Mouse (Mus musculus) heart, embryonic 11.5 days (tissue): ENCODE measurements around the gene Tchhl1. TPM values are rescaled to one million over a fixed set of nuclear protein-coding genes. Genes with fewer than 3 reads are reported as not detected.

ENCODE experiments used
- ATAC-seq: fragments of 200-750 bp; cut with Nextera tagmentation; replicated peaks from 2 replicates; pipeline ENCODE4 v1.8.0; 2017; ENCODE audit warnings: moderate library complexity; ENCODE audit not compliant: insufficient number of reproducible peaks, low FRiP score, low TSS enrichment
- H3K27ac ChIP-seq: fragments of 300-500 bp; sonication (generic); 2 replicates; pipeline ENCODE4 v1.5.1; 2014; ENCODE audit warnings: mild to moderate bottlenecking, low read depth, low read length
- H3K27me3 ChIP-seq: fragments of 300-500 bp; sonication (generic); 2 replicates; pipeline ENCODE4 v1.6.1; 2014; ENCODE audit warnings: mild to moderate bottlenecking, low read length, mixed read lengths; ENCODE audit not compliant: control insufficient read depth, insufficient read depth
- H3K36me3 ChIP-seq: fragments of 300-500 bp; sonication (generic); 2 replicates; pipeline ENCODE4 v1.6.1; 2014; ENCODE audit warnings: mild to moderate bottlenecking, low read length, moderate library complexity, mixed read lengths; ENCODE audit not compliant: control insufficient read depth, insufficient read depth
- H3K4me1 ChIP-seq: fragments of 300-500 bp; sonication (generic); 2 replicates; pipeline ENCODE4 v1.6.1; 2014; ENCODE audit warnings: low read length; ENCODE audit not compliant: control insufficient read depth, insufficient read depth
- H3K4me2 ChIP-seq: fragments of 300-500 bp; sonication (generic); 2 replicates; pipeline ENCODE4 v1.6.1; 2014; ENCODE audit warnings: mild to moderate bottlenecking, moderate library complexity
- H3K4me3 ChIP-seq: fragments of 300-500 bp; sonication (generic); 2 replicates; pipeline ENCODE4 v1.5.1; 2014; ENCODE audit warnings: low read depth, low read length
- H3K9ac ChIP-seq: fragments of 300-500 bp; sonication (generic); 2 replicates; pipeline ENCODE4 v1.6.1; 2014; ENCODE audit warnings: mild to moderate bottlenecking, low read depth, low read length, moderate library complexity
- H3K9me3 ChIP-seq: fragments of 300-500 bp; sonication (generic); replicated peaks from 2 replicates; pipeline ENCODE4 v1.6.1; 2016; ENCODE audit warnings: low read length; ENCODE audit not compliant: control insufficient read depth
- WGBS: fragments of 180-500 bp; shearing (Covaris S2); extraction: QIAGEN DNeasy Blood & Tissue Kit; methylation state at CpG from one replicate; pipeline ENCODE4 v1.1.7; 2014; ENCODE audit not compliant: insufficient replicate concordance; 5-methylcytosine and 5-hydroxymethylcytosine counted together
- polyA plus RNA-seq: library from polyadenylated mRNA; unstranded; fragments of >200 nt; fragmentation: Nextera tagmentation; extraction: Ambion mirVana; gene quantifications from 2 replicates; pipeline ENCODE4 v1.2.1, GENCODE M21; 2014

Gene Tchhl1
- polyA plus RNA-seq, 1 experiment from 2014 or later, result not detected

DNA sequence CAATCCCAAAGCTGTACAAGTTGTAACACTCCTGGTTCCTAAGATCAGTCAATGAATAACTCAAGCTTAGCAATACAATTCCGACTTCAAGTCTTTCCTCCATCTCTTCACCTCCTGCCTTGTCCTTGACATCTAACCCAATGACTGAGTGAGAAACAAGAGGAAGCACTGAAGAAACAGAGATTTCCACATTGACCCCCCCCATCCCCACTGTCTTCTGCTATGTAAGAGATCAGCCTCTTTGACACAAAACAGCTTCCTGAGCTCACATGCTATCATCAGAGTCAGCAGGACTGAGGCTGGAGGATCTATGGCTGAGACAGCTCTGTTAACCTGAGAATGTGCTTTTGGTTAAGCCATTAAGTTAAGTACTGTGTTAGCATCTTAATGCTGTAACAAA, 42.5 kb downstream of the Tchhl1 start:
- H3K9ac ChIP-seq, result no peak overlapping the region
- no peak for ATAC-seq
- H3K4me2 ChIP-seq, result no peak overlapping the region
- H3K27me3 ChIP-seq, result no peaks in the 10 kb centered on the region
- no peak overlapping the region for H3K4me3 ChIP-seq
- no peaks in the 10 kb centered on the region for H3K36me3 ChIP-seq
- WGBS, result 61% methylated on average over 1 of the region's 1 CpGs
- no peaks in the 10 kb centered on the region for H3K4me1 ChIP-seq
- H3K27ac ChIP-seq, result no peak overlapping the region
- no peaks in the 10 kb centered on the region for H3K9me3 ChIP-seq

DNA sequence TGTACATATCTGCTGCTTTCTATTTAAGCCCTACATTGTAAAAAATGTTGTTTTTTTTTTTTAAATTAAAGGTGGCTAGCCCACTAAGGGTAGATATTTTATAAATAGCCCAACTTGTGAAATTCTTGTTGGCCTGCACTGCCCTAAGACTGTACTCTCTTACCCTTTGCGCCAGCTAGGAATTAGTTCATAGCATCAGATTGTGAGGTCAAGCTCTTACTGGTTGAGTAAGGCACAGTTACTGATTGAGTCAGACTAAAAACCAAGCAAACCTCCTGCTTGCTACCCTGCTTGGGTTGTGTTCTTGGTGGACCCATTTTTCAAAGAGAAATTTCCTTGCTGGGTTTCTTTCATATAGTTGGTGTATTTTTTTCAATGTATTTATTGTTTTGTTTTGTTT, 43.2 kb downstream of the Tchhl1 start:
- no peaks in the 10 kb centered on the region for H3K36me3 ChIP-seq
- ATAC-seq, result no peak
- H3K9ac ChIP-seq, result no peak overlapping the region
- H3K4me2 ChIP-seq, result no peak overlapping the region
- 75% methylated on average over 1 of the region's 1 CpGs for WGBS
- no peaks in the 10 kb centered on the region for H3K27me3 ChIP-seq
- H3K27ac ChIP-seq, result no peak overlapping the region
- no peaks in the 10 kb centered on the region for H3K4me1 ChIP-seq
- H3K4me3 ChIP-seq, result no peak overlapping the region
- no peaks in the 10 kb centered on the region for H3K9me3 ChIP-seq

- H3K36me3 ChIP-seq, result no peaks in the 10 kb centered on the region
- no peaks in the 10 kb centered on the region for H3K9me3 ChIP-seq
- 79% methylated on average over 7 of the region's 7 CpGs for WGBS
- no peak for ATAC-seq
- H3K9ac ChIP-seq, result no peak overlapping the region
- H3K27me3 ChIP-seq, result no peaks in the 10 kb centered on the region
- H3K4me3 ChIP-seq, result no peak overlapping the region
- H3K4me1 ChIP-seq, result no peaks in the 10 kb centered on the region
- H3K27ac ChIP-seq, result no peak overlapping the region
- H3K4me2 ChIP-seq, result no peak overlapping the region
These were observed 44.0 kb downstream of the Tchhl1 start for GRCm38 (mm10) chr3:93512386-93513101.

DNA sequence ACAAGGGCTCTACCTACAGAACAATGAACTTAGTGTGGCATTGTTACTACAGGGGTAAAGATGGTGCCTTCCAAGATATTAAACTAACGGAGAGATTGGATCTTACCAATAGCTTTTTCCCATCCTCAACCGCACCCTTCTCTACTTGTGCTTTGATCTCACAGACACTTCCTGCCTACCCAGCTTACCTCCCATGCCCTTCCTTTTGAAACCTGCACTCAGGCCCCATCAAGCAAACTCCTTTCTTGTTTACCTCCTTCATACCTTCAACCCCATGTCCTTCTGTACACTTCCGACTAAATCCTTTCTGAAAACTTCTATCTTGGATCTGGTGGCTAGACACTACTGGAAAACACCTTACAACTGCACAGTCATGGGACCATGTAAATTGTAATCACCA, 46.1 kb downstream of the Tchhl1 start:
- Histone ChIP-seq H3K27ac (no peak overlapping the region), H3K9me3 (no peaks in the 10 kb centered on the region), H3K36me3 (no peaks in the 10 kb centered on the region), H3K27me3 (no peaks in the 10 kb centered on the region), H3K4me1 (no peaks in the 10 kb centered on the region), H3K4me2 (no peak overlapping the region), H3K9ac (no peak overlapping the region), H3K4me3 (no peak overlapping the region)
- ATAC-seq, result no peak
- WGBS, result 92% methylated on average over 3 of the region's 3 CpGs

- no peaks in the 10 kb centered on the region for H3K27me3 ChIP-seq
- H3K27ac ChIP-seq, result no peak overlapping the region
- ATAC-seq, result no peak
- no peaks in the 10 kb centered on the region for H3K36me3 ChIP-seq
- no peak overlapping the region for H3K9ac ChIP-seq
- H3K4me1 ChIP-seq, result peaks cover 8% of the 10 kb centered on the region; the same call in 1 of the 2 replicates
- H3K4me2 ChIP-seq, result no peak overlapping the region
- no peak overlapping the region for H3K4me3 ChIP-seq
- H3K9me3 ChIP-seq, result no peaks in the 10 kb centered on the region
- 62% methylated on average over 2 of the region's 2 CpGs for WGBS
These were observed 48.8 kb downstream of the Tchhl1 start for GRCm38 (mm10) chr3:93517343-93517742.

- Histone ChIP-seq H3K4me2 (peak overlapping the region; percentile 71), H3K9me3 (no peaks in the 10 kb centered on the region), H3K36me3 (0 out of 2 replicates have a peak, but pooled peaks cover 3% of the 10 kb centered on the region), H3K27ac (no peak overlapping the region), H3K9ac (peak overlapping the region; percentile 78), H3K4me1 (peaks cover 8% of the 10 kb centered on the region; the same call in 1 of the 2 replicates), H3K4me3 (peak overlapping the region; percentile 71), H3K27me3 (no peaks in the 10 kb centered on the region)
- ATAC-seq, result peak; percentile 48; the same call in 1 of the 2 replicates
- WGBS, result 48% methylated on average over 5 of the region's 5 CpGs
These were observed 51.3 kb downstream of the Tchhl1 start for GRCm38 (mm10) chr3:93519856-93520329.

DNA sequence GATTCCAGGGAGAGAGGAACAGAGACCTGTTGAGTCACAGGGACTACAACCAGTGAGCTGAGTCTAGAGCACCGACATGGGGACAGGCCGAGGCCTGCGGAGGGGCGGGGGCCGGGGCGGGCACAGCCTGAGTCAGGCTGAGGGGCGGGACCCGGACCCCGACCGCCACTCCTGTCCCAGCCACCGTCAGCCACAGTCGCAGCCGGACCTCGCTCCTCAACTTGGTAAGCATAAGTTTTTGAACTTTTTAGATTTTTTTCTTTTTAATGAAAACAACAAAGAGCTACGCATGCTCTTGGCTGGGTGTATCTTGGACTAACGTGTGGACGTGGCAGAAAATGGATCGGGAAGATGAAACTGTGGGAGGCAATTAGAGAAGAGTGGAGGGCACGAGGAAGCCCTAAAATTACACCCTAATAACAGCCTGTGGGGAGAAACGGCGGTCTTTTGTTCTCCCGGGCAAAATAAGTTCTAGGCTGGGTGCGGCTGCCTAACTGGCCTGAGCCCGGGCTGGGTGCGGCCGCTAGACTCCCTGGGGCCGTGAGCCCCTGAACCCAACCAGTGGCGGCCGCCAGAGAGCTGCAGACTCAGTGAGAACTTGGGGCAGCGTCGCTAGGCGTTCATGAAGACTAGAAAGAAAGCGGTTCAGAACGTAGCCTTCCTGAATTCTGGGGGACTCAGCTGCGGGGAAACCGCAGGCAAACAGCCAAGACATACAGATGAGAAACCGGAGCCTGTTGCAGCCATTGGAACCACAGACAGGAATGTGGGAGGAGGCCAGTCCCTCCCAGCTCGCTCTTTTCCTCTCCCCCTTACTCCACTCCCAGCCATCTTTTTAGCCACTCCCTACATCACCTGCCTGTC, 52.0 kb downstream of the Tchhl1 start, which contains the start of gene S100a11:
Gene S100a11 (plus strand): TSS at position 159 of the 864 bp plus-strand sequence.
- Histone ChIP-seq H3K27me3 (no peaks in the 10 kb centered on the region), H3K36me3 (0 out of 2 replicates have a peak, but pooled peaks cover 3% of the 10 kb centered on the region), H3K4me1 (peaks cover 8% of the 10 kb centered on the region; the same call in 1 of the 2 replicates), H3K9me3 (no peaks in the 10 kb centered on the region), H3K9ac (peak within 1 kb of the TSS; percentile 78), H3K27ac (peak within 1 kb of the TSS; percentile 68), H3K4me2 (peak within 1 kb of the TSS; percentile 71), H3K4me3 (peak within 1 kb of the TSS; percentile 71)
- WGBS, result under 1% methylated on average over 37 of the region's 38 CpGs
- peak; percentile 89 for ATAC-seq
